Mouse (Mus musculus) spleen, adult 18-20 months (tissue): ENCODE data around the gene Vdac2.
A peak's percentile ranks its signal among the peaks of the same experiment; 100 is the strongest.

ENCODE experiments used
- DNase-seq, 2 experiments: peaks; one replicate each; pipeline ENCODE4 v3.0.0; 2022; ENCODE audit warnings: mixed read lengths in 2 of 2

Vdac2 gene

DNA sequence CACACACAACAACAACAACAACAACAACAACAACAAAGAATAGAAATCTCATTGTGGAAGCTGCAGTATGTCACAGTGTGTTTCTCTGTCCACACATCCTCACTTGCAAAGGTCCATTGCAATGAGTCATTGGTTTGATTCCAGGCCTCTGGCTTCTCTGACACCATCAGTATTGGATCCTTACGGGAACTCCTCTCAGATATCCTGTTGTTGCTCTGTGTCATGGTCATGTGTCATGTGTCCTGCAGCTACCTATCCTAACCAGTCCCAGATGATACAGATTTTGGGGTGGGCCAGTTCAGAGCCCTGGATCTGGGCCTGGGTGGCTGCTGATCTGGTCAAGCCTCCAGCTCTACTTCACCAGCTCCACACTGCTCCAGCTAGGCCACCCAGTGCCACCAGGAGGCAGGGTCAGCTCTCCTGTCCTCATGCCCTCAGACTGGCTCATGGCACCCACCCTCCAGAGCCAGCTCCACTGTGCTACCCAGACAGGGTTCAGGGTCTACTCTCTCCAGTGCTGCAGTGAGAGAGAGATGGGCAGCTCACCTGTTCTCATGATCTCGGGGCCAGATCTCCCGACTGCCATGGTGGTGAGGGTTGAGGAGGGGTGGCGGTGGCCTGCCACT is 4.0 kb upstream of the Vdac2 start:
- DNase-seq: no peak

DNA sequence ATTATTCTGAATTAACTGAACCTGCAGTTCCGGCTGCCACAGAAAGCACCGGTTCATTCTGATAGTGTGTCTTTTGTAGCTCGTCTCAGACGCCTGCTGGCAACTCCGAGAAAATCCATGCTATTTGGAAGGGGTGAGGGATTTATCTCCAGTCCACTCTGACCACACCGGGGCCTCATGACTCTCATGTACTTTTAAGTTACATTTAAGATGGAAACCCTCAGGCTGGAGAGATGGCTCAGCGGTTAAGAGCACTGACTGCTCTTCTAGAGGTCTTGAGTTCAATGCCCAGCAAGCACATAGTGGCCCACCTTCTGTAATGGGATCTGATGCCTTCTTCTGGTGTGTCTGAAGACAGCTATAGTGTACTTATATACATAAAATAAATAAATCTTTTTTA is 2.7 kb upstream of the Vdac2 start:
- no peak for DNase-seq

DNA sequence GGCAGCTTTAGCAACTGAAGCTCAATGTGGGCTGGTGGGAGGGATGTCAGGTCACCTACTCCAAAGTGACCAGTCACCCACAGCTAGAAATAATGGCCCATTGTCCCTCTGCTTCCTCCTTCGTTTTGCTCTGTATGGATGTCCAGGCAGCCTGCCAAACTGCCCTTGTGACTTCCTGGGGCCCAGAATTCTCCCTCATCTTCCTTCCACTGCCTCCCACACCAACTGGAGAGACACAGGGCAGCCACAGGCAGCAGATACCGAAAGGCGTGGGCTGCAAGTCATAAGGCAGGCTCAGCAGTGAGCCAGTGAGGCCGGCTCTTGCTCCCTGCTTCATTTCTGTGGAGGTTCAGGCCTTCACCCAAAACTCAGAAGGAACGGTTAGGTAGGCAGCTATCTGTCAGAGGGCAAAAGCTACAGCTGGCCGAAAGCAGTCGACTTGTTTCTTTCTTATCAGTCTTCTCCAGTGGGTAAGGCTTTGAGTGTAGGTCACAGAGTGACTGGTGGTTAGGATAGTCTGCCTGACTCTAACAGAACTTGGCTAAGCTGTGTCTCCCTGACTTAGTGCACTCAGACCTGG is 2.2 kb upstream of the Vdac2 start:
- peak in 1 of 2 experiments; percentile 32 for DNase-seq

DNA sequence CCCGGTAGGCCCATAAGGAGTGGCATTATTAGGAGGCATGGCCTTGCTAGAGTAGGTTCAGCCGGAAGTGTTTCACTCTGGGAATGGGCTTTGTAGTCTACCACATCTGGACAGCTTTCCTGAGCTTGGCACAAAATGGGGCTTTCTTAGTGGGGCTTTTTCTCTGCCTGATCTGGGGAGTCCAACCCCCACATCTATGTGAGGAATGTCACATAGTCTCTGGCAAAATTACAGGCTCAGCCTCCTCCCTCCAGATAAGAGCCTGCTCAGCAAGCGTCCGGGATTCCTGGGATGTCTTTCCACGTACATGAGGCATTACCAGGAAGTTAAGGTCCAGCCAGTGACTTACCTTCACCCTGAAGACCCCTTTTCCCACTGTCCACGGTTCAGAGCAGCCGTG is 1.1 kb upstream of the Vdac2 start:
- no peak for DNase-seq

DNA sequence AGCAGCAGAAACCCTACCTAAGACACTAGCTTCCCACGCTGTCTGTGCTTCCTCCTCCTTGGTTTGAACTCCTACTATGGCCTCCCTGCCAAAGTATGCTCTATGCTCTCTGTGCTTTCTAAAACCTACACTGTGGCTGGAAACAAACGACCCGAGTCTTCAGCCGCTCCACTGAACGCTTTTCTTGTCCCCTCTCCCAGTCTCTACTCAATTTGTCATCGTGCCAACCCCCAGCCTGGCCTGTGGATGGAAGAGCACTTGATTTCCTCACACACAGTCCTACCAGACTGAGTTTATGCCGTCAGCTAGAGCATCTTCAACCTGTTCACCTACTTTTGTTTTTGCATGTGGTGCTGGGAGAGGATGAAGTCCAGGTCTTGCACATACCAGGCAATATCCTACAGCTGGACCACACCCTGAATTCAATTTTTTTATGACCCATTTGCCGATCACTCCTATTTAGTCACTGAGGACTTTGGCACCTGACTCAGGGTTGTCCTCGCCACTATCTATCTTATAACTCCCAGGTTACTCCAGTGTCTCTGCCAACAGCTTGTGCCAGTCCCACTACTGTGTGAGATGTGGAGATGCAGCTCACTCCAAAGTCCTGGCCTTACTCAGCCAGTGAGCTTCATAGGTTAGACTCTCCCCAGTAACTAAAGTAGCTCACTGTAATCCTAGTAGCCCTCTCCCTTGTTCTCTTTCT is 901 bp downstream of the Vdac2 start:
- no peak for DNase-seq

DNA sequence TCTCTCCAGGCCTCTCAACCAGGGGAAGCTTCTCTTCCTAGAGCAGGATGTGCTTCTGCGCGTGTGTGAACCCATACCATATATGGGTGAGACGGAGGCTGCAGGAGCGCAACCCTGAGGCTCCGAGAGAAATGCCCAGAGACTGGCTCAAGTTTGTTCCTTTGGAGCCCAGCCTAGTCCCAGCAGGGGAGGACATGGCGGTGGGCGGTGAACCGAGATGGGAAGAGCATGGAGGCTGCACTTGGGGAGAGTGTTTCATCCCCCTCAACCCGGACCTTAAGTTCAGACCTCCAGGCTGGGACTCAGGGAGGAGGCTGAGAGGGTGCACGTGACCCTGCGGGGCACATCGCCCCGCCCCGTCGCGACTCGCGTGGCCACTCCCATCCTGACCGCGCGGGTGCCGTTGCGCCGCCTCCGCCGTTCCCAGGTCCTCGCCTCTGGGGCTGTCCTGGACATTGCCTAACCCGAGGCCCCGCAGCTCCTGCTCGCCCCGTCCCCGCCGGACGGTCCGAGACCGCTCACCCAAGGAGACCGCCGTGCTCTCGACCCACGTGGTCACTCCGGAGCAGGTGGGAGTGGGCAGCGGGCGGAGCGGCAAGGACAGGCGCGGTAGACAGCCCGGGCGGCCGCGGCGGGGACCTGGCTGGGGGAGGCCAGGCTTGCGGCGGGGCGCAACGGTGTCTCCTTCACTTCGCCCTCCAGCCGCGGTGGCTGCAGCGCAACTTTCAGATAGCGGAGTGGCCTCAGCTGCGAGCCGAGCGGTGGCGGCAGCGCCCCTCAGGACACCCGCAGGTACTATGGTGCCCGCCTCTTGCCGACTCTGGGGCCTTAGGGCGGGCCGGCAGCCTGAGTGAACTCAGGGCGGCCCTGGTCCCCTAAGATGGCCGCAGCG is 6.1 kb downstream of the Vdac2 start:
- peak; percentile 95 to 98 for DNase-seq

DNA sequence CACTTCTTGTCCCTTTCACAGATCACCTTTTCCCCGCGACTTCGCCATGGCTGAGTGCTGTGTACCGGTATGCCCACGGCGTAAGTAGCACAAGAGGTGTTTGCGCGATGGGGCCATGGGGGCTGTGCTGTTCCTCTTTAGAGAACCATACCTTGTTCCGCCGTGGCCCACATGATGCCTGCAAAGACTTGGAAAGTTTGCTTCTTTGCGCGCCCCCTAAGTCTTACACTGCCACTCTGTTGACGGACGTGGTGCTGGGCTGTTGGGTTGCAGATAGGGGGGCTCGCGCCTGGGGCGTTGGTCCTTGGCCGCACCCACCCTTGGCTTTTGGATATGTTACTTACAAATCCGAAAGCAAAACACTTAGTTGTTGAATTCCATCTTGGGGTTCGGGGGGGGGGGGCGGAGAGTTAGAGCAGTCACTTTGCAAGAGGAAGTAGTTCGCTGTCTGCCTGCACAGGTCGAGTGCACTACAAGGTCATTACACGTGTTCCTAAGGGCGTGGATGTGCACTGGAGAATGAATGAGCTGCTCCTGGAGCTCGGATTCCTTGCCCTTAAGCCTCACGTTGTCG is 6.9 kb downstream of the Vdac2 start:
- no peak for DNase-seq

DNA sequence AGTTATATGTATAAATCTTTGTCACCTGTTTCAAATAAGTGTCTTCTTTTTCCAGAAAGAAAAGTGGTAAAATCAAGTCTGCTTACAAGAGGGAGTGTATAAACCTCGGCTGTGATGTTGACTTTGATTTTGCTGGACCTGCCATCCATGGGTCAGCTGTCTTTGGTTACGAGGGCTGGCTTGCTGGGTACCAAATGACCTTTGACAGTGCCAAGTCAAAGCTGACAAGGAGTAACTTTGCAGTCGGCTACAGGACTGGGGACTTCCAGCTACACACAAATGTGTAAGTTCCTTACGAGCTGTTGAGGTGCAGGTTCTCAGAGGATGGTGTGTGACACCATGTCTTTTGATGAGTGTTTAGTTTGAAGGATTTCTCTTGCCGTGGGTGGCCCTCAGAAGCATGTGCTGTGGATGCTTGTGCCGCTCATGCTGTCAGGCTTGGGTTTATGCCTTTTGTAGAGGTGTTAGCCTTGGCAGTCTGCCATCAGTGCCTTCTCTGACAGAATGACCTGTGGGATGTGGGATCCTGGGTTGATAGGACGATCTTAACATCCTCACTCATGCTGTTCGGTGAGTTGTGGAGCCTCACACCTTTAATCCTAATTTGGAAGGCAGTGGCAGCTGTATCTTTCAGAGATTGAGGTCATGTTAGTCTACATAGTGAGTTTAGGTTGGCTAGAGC is 13.4 kb downstream of the Vdac2 start:
- no peak for DNase-seq

DNA sequence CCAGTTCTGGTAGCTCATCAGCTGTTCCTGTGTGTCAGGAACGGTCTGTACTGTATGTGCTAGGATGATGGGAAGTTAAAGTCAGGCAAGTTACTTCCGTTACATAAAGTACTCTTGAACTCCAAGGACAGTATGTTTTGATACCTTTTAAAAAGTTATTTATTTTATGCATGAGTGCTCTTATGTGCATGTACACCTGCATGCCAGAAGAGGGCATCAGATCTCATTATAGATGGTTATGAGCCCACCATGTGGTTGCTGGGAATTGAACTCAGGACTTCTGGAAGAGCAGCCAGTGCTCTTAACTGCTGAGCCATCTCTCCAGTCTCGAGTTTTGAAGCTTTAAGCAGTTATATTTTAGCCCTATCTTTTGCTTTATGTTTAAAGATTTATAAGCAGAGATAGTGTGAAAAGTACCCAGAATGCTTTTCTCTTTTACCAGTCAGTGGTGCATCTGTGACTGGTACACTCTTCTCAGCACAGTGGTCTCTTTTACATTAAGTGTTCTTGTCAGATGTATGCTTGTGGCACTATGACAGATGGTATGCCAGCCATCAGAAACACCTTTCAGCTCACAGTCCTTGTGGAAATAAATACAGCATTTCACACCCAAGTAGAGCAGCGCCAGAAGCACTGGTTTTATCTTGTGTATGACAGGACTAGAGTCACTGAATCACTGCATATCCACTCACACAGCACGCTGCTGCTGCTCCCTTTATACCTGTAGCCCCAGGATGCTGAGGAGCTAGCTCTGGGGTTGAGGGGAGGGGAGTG is 17.0 kb downstream of the Vdac2 start:
- DNase-seq: no peak

DNA sequence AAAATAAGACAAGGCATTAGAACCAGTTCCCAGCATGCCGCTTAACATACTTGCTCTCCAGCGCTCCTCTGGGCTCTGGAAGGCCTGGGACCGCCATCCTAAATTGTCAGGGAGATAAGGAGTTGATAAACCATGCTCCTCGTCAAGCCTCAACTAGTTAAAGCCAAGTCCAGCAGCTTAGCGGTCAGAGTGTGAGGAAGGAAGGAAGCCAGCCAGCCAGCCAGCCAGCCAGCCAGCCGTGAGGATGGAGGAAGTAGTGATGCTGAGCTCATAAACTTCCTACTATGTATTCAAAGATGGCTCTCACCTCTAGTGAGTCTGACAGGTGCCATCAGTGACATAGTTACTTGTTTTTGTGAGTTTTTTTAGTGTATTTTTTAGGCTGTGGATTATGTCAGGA is 18.2 kb downstream of the Vdac2 start:
- no peak for DNase-seq

DNA sequence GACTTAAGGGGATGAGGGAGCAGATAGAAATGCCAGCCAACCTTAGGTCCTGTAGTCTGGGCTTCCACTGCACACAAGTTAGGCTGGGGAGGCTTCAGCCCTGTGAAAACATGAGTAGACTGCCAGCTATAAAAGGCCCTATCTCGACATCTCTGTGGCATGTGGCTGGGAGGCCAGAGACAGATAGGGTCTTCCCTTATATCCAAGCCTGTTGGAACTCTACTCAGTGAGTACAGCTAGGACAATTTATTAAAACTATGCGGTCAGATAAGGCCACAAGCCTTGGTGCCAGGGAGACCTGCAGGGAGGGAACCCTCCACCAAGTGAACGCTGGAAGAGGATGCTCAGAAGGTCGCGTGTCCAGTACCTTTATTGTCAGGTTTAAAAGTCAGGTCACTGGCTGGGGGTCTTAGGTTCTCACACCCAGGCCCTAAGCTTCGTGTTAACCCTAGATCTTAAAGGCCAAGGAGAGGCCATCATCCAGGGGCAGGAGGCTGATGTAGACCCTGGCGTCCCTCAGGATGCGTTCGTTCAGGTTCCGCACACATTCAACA is 21.9 kb downstream of the Vdac2 start:
- no peak for DNase-seq

DNA sequence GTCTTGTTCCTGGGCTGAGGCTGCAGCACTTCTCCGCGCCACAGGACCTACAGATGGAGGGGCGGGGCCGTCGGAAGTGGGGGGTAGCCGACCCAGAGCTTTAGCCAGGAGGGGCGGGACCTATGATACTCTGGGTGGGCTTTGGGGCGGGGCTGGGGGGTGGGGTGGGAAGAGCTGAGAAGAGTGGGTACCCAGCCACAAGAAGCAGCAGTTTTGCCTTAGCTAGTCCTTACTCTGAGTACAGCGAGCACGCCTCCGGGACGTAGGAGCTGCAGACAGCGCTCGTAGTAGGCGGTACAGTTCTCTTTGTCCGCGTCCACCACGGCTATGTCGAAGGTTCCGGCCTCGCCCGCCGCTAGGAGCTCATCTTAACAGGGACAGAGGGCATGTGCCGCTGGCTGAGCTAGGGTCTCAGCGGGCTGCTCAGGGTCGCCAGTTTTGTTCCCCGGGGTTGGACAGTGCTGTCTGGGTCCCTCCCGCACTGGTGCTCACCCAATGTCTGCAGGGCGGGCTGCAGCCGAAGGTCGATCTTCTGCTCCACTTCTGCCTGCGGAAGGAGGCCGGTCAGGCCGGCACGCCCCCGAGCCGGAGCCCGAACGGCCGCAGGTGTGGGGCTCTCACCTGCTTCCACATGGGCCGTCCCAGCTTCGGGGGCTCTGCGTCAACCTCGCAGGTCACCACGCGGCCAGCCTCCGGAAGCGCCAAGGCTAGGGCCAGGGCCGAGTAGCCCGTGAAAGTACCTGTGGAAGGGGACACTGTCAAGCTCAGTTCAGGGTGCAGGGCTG is 22.5 kb downstream of the Vdac2 start:
- peak; percentile 35 to 42 for DNase-seq

DNA sequence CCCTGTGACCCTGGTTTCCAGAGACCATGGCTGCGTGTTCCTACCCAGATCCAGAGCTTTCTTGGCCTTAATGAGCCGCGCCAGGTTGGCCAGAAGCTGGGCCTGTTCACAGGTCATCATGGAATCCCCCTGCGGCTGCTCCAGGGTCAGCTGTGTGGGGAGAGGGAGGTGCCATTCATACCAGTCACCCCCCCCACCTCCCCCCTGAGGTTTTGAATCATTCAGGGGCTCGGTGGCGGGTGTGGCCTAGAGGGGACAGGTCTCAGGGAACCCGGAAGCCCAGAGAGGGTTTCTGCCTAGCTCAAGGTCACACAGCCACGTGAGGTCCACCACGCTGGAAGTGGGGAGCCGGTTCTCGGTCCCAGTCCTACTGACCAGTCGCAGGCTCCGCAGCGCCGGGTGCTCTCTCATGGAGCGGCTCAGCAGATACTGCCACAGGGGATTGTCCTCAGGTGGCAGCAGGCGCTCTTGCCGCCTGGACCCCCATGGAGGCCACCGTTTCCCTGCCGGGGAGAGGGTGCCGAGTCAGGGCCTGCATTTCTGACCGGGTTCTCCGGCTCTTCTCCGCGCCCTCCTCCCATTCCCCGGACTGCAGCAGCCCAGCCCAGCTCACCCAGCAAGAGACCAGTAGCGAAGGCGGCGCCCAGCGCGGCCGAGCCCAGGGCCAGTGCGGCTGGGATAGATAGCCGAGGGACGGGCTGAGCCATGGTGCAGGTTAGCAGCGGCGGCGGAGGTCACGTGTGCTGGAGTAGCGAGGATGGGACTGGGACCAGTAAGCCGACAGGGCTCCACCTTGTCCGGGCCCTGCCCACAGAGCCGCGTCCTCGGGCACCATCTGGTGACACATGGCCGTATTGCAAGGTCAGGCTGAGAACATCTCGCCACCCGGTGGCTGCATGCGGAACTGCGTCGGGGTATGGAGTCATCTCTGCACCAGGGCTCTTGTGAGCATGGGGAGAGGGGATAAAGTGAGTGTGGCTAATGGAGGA is 23.4 kb downstream of the Vdac2 start, which contains the start of gene Comtd1:
Comtd1 (minus strand) TSS at position 812 of the 989 bp plus-strand sequence.
- peak; percentile 85 to 94 for DNase-seq

DNA sequence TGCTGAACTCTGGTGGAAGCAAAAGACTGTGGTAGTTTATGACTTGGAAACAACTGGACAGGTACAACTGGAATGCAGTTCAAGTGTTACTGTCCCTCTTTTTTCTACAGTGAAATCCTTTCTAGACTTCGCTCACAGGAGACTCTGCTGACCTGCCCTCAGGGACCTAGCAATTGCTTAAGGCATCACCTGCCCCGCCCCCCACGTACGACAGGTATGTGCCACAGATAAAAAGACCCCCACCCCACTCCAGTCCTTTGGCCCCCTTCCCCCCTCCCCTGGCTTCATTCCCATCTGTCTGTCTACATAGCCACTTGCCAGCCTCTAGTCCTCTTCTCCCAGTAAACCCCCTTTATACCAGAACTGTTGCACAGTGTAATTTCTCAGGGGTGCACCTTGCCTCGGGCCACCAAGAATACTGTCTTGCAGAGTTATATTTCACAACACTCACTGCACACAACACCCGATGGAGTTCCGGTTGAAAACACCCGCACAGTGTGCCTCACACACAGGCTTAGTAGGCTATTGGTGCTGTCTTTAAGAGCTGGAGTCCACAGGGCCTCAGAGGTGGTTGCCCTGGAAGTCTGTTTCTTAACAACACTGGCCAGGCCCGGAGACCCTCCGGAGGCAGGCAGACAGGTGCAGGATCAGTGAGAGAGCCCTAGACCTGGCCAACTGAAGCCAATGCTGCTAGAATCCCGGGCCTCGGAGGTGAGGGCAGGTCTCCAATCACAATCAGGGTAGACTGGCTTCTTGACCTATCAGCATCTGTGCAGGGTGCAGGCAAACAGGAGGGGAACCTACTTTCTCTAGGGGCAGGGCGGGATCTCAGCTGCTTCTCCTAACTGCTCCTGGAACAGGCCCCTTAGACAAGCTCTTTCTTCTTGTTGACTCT is 24.7 kb downstream of the Vdac2 start:
- DNase-seq: no peak

DNA sequence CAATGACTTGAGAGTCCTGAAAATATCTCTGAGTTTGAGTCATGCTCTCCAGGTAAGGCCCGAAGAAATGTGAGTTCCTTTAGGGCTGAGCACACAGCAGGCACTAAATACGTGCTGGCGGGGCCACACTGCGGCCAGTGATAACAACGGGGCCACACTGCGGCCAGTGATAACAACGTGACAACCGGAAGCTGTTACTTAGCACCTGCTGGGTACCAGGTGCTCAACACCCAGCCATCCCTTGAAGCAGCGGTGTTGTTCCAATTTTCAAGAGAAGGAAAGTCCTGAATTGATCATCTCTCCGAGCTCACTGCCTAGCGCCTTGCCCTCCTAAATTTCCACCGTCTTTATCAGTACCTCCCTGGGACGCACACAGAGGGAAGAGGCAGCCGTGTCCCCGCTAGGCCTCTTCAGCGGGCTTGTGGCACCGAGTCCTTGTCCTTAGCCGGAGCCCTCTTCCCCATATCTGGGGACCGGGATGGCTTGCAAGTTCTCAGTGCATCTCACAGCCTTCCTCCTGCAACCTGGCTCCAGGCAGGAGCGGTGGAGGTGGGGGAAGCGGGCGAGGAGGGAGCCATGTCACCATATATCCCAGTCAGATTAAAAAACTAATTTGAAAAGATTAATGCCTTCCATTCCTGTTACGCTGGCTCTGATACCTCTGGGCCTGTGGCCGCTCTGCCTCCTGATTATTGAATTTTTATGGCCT is 25.5 kb downstream of the Vdac2 start:
- DNase-seq: no peak

DNA sequence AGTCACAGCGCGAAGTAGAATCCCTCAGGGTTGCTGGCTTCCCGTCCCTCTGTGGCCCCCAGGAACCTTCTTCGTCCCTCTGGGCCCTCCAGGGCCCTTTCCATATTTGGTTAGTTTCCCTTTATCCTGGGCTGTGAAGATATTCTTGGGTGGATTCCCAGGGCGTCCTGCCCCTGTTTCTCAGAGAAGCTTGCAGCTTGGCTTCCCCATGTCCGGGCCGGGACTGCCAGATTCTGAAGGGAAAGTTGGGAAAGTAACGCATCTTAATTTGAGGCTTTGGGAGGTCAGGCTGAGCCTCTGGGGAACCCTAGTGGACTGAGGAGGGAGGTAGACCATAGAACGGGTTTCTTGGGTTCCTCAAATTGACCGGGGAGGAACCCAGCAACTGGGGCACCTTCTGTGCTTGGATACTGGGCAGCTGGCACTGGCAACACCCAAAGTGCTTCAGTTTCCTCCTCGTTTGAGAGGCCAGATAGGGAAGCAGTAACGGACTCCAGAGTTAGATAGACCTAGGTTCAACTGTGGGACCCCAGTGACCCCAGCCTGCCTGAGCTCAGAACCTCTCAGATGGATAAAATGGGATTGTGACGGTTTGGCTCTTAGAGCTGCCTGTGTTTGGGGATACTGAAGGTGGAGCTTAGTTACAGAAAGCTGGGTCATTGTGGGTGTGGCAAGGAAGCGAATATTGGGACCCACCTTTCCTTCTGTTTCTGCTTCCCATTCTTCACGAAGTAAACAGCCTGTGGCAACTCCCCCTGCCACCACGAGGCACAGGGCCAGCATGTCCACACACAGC is 27.2 kb downstream of the Vdac2 start:
- DNase-seq: no peak
